Mouse (Mus musculus) yolk sac, embryonic 10.5 days (tissue): ENCODE measurements around the gene Tceal3.
"Not testable (repeated sequence)": the region's sequence is repeated elsewhere in the genome, so short reads cannot be mapped to it uniquely, and the experiment has no call there.

Source experiments
- DNase-seq: peaks from one replicate; pipeline ENCODE4 v3.0.0-alpha.2; 2017; ENCODE audit warnings: low spot score

Tceal3 gene

GRCm38 (mm10) chrX:136707446-136708167, 117.0 kb downstream of the Tceal3 start, which contains the start of gene Tceal1:
Gene Tceal1, plus strand, starts transcription at chrX:136707982.
- peak; percentile 38 for DNase-seq

DNA sequence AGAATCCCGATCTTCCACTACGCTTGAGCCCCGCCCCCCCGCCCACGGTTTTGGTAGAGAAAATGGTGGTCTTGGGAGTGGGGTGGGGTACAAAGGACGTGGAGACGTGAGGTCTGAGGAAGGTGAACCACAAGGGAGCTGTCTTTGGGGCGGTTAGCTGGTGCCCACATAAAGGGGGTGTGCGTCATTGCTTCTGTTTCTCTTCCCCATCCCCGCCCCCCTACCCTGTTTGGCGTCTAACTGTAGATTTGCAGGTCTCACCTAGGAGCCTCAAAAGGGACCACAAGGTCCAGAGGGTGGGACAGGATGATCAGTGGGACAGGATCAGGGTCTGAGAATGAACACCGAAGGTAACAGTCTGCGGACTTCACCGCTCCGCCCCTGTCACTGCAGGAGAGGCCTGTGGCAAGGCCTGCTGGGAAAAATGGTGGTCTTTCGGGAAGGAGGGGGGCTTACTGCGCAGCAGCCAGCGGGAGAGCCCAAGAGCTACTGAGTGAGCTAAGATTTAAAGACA, 117.6 kb downstream of the Tceal3 start:
- peak; percentile 47 for DNase-seq

DNA sequence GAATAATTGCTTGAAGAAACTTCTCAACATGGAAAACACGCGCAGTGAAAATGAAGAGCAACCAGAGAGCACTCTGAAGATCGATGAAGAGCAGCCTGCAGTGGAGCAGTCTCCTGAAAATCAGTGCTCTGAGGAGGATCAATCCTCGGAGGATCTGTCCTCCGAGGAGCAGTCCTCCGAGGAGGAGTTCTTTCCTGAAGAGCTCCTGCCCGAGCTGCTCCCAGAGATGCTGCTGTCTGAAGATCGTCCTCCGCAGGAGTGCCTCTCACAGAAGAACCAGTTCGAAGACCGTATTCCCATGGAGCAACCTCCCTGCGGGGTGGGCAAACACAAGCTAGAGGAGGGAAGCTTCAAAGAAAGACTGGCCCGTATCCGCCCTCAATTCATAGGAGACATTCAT, 118.1 kb downstream of the Tceal3 start:
- peak; percentile 4 for DNase-seq

- not testable (repeated sequence) for DNase-seq
Measured at GRCm38 (mm10) chrX:136714742-136715474, 124.3 kb downstream of the Tceal3 start.
